Mouse (Mus musculus) CD4-positive, CD25-positive, alpha-beta regulatory T cell, adult 2 months (primary cell): ENCODE measurements at regions not wholly inside any gene's neighbourhood (a gene's known extent, or its start where the extent isn't known, plus 50 kb on each side); places are given as distances from the start of the nearest gene placed in this dataset.
A peak's percentile ranks its signal among the peaks of the same experiment; 100 is the strongest.

Experiments used
- DNase-seq: peaks from one replicate; pipeline ENCODE4 v3.0.0-alpha.2; 2012; ENCODE audit warnings: low read depth, low spot score

DNA sequence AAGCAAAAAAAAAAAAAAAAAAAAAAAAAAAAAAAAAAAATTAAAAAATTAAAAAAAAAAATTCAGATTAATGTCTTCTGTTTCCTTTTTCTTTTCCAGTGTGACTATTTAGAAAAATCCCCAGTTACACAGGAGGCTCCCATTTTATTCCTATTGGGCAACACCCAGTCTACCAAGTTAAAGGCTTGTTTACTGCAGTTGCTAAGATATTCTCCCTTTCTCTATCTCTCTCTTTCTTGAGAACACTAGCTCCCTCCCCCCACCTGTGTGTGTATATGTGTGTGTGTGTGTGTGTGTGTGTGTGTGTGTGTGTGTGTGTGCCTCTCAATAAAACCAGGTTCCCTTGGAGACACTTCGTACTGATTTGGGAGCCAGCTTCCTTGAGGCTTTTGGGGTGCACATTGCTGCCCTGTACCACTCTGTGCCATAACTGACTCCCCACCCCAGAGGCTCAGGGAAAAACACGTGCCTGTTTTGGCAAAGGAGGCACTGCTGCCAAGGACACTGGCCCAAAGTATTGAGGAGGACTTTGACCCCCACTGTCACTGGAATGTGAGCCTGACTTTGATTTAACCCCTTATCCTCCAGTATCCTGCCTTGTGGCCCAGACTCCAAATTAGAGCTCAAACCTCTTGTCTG is 50.3 kb downstream of the Anapc15-ps start:
- no peak for DNase-seq

DNA sequence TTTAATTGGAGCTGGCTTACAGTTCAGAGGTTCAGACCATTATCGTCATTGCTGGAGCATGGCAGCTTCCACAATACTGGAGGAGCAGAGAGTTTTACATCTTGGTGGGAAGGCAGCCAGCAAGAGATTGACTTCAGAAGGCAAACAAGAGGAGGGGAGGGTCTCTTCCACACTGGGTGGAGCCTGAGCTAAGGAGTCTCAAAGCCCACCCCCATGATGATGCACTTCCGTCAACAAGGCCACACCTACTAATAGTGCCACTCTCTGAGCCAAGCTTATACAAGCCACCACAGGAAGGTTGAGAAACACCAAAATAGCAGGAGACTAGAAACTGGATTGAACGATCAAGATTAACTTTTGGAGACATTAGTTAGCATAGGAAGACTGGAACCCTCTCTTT is 52.5 kb downstream of the Anapc15-ps start:
- DNase-seq = no peak

DNA sequence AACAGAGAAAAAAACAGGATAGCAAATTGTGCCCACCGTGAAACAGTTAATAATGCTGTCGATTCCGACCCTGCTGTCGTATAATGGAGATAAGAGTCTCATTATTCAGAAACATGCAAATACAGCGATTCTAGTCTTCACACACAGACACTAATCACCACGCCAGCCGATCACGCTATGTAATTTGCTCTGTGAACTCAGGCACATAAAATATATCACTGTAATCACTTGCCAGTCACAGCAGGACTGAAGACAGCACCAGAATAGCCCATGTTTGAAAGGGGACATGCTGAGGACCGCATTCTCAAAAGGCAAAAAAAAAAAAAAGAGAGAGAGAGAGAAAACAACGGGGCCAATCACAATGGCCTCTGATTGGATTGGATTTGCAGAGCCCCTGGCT is 53.6 kb downstream of the Anapc15-ps start:
- no peak for DNase-seq

DNA sequence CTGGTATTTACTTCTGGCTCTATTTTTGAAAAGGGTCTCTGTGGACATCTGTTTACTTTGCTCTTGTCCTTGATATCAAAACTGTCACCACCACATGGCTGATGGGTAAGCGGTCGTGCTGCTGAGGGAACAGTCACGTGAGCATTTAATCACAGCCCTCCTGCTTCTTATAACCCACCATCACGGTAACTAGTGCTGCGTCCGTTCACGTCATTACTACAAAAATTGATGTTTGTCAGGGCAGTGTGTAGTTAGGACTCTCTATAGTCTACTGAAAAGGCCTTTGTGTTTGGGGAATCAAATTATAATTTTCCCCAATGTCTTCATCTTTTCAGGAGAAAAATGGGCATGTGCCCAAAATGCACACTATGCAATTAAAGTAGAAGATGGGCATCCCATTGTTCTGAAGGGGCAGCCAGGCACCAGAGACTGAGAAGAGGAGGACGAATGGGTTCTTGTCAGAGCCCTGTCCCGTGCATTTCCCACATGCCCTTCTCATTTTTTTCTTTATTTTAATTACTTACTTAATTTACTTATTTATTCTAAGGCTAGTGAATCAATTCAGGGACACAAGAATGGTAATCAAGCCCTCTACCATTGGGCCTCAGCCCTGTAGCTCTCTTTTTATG is 54.6 kb upstream of the Nudt4 start:
- no peak for DNase-seq

DNA sequence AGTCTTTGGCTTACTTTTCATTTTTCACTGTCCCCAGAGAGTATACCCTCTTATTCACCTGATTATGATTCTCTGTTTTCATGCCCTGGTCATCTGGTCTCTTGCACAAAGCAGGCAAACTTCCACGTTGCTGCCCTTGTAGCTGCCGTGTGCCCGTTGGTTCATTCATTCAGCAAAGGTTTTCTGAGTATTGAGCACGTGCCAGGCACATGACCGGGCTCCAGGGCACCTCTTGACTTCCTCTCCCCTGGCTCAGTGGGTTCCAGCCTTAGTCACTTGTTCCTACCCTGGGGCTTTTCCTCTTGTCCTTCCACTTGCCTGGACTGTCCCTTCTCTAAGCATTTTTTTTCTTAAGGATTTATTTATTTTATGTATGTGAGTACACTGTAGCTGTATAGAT is 52.9 kb upstream of the Nudt4 start:
- DNase-seq = peak; percentile 6

DNA sequence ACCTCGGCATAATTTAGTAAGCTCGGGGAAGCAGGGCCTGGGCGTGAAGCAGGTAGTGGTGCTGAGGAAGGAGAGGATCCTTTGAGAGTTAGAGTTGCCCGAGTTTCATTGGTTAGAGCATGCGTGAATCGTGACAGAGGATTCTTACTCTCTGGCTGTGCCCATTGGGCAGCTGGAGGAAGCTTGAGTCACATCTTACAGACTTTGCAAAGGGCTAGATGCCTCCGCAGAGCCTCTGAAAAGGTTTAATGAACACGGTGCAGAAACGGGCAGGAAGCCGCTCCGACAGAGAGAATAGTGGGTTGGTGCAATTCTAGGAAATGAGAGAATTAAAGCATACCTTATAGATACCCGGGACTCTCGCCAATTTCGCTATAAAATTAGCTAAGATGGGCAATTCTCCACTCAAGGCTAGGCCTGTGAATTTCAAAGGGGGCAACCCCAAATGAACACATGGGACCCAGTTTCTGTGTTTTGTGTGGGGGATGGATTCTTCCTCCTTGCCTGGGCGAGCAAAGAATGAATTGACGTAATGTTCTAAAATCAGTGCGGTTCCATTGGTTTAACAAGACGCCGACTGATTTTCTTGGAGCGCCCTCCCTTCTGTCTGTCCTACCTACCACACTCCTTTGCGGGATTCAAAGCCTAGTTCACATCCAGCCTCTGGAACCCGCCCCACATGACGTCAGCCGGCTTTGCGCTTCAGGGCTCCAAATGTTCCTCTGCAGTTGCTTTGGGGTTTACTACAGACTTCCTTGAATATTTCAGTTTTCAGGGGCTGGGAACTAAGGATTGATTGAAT is 52.1 kb upstream of the Nudt4 start:
- peak; percentile 45 for DNase-seq
